Mouse (Mus musculus) small intestine, adult 2 months (tissue): Measurements from ENCODE around the gene Shq1. TPM values are rescaled to one million over a fixed set of nuclear protein-coding genes. Genes with fewer than 3 reads are reported as not detected.

Experiments used
- H3K27ac ChIP-seq: fragments of 200-500 bp; 2 replicates; pipeline ENCODE4 v1.5.1; 2012; ENCODE audit warnings: low read depth, low read length, control low read depth, inconsistent platforms; ENCODE audit not compliant: insufficient read depth
- H3K27me3 ChIP-seq: fragments of 200-500 bp; 2 replicates; pipeline ENCODE4 v1.6.1; 2012; ENCODE audit warnings: mild to moderate bottlenecking, moderate library complexity, low read length, inconsistent platforms; ENCODE audit not compliant: control insufficient read depth, insufficient read depth
- H3K36me3 ChIP-seq: fragments of 200-500 bp; 2 replicates; pipeline ENCODE4 v1.6.1; 2012; ENCODE audit warnings: mild to moderate bottlenecking, low read length, control low read depth, inconsistent platforms; ENCODE audit not compliant: control insufficient read depth, insufficient read depth
- H3K4me1 ChIP-seq: fragments of 200-500 bp; 2 replicates; pipeline ENCODE4 v1.6.1; 2012; ENCODE audit warnings: low read length, inconsistent platforms, mixed read lengths; ENCODE audit not compliant: control insufficient read depth, insufficient read depth, insufficient read length
- H3K4me3 ChIP-seq: fragments of 200-500 bp; 2 replicates; pipeline ENCODE4 v1.5.1; 2012; ENCODE audit warnings: low read depth, mild to moderate bottlenecking, control low read depth, inconsistent platforms, low read length, moderate library complexity
- CTCF ChIP-seq: fragments of 200-500 bp; IDR thresholded peaks from 2 replicates; pipeline ENCODE4 v1.5.1; 2012; ENCODE audit warnings: low read depth, mild to moderate bottlenecking, control low read depth, inconsistent platforms, low read length, moderate library complexity, mixed read lengths; ENCODE audit not compliant: insufficient replicate concordance, insufficient read length; ENCODE audit errors: extremely low read depth
- POLR2A ChIP-seq: fragments of 200-500 bp; IDR thresholded peaks from 2 replicates; pipeline ENCODE4 v1.6.1; 2012; ENCODE audit warnings: low read depth, mild to moderate bottlenecking, control low read depth, inconsistent platforms, low read length, moderate library complexity
- WGBS: fragments of 180-500 bp; shearing (Covaris S2); methylation state at CpG from one replicate; pipeline ENCODE4 v1.1.7; 2018; 5-methylcytosine and 5-hydroxymethylcytosine counted together
- polyA plus RNA-seq: library from polyadenylated mRNA; depleted of rRNA; stranded (reverse); fragments of >200 nt; gene quantifications from 2 replicates; pipeline ENCODE4 v1.2.3, GENCODE M21; 2012

Gene Shq1
- polyA plus RNA-seq, 1 experiment, result 1.8 TPM

GRCm38 (mm10) chr6:100537987-100538386 is 133.0 kb downstream of the Shq1 start:
- Histone ChIP-seq H3K36me3 (no peaks in the 10 kb centered on the region), H3K4me3 (no peak overlapping the region), H3K27ac (no peak overlapping the region), H3K4me1 (0 out of 2 replicates have a peak, but pooled peaks cover 6% of the 10 kb centered on the region), H3K27me3 (no peaks in the 10 kb centered on the region)
- WGBS, result 26% methylated on average over 6 of the region's 6 CpGs
- TF ChIP-seq POLR2A (no peak), CTCF (no peak)

DNA sequence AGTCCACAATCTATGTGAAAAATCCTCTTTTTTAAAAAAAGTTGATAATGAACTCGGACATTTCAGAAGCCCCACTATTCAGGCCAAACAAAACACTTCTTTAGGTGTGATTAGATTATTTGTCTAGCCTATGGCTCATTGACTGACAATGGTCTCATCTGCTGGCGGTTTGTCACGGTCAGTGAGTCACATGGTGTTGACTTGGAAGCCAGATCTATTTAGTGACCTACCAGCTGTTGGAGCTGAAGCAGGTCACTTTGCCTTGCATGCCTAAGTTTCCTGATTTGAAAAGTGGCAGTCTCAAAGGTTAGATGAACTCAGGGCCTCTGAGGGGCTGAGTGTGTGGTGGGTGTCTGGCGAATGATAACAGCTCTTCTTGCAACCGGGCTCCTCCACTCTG is 133.9 kb downstream of the Shq1 start:
- WGBS, result 75% methylated on average over 5 of the region's 5 CpGs
- Histone ChIP-seq H3K4me1 (0 out of 2 replicates have a peak, but pooled peaks cover 6% of the 10 kb centered on the region), H3K4me3 (no peak overlapping the region), H3K27me3 (no peaks in the 10 kb centered on the region), H3K27ac (no peak overlapping the region), H3K36me3 (no peaks in the 10 kb centered on the region)
- TF ChIP-seq CTCF, result no peak
- TF ChIP-seq POLR2A, result no peak

- no peak overlapping the region for H3K4me3 ChIP-seq
- no peaks in the 10 kb centered on the region for H3K36me3 ChIP-seq
- 0 out of 2 replicates have a peak, but pooled peaks cover 3% of the 10 kb centered on the region for H3K4me1 ChIP-seq
- H3K27me3 ChIP-seq, result no peaks in the 10 kb centered on the region
- no peak overlapping the region for H3K27ac ChIP-seq
- 70% methylated on average over 7 of the region's 7 CpGs for WGBS
- no peak for TF ChIP-seq CTCF
- no peak for TF ChIP-seq POLR2A
Measured at GRCm38 (mm10) chr6:100533364-100533763, 137.6 kb downstream of the Shq1 start.

DNA sequence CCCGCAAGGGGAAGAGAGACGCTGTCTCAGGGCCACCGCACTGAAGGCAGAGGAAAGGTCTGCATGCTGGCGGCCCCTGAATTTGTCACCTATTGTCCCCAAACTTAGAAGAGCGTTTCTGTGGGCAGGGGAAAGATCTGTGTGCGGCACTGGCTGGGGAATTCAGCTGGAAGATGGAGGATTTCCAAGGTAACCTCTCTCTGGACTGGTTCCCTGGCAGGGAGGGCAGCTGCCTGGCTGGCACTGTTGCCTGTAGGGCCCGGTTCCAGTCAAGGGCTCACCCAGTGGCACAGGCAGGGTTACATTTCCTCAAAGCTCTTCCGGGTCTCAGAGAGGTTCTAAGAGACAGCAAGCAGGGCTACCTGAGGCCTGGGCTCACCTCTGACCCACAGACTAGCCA is 138.6 kb downstream of the Shq1 start:
- no peak for TF ChIP-seq POLR2A
- TF ChIP-seq CTCF, result no peak
- WGBS, result 75% methylated on average over 8 of the region's 8 CpGs

GRCm38 (mm10) chr6:100529673-100530072 is 141.3 kb downstream of the Shq1 start:
- Histone ChIP-seq H3K36me3 (no peaks in the 10 kb centered on the region), H3K27ac (no peak overlapping the region), H3K27me3 (no peaks in the 10 kb centered on the region), H3K4me3 (no peak overlapping the region), H3K4me1 (0 out of 2 replicates have a peak, but pooled peaks cover 7% of the 10 kb centered on the region)
- TF ChIP-seq POLR2A (no peak), CTCF (no peak)
- WGBS, result 83% methylated on average over 3 of the region's 3 CpGs

More for the DNA sequence above, 138.6 kb downstream of the Shq1 start:
- Histone ChIP-seq H3K4me1 (no peaks in the 10 kb centered on the region), H3K27me3 (no peaks in the 10 kb centered on the region), H3K27ac (no peak overlapping the region), H3K4me3 (no peak overlapping the region), H3K36me3 (no peaks in the 10 kb centered on the region)

DNA sequence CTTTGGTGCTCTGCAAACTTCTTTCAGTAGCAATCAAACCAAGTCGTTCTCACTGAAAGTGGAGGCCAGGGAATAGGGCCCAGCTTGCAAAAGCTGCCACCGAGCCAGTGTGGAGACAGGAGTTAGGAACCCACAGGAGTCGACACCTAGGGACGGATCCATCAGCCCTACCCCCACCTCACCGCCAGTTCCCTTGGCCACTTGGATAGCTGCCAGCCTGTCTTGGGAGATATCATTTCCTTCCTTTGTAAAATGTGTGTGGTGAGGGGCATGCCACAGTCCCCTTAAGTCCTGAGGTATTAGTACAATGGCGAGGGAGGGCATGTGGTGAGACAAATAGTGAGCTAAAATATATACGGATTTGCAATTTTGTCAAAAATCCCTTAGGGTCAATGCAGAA is 142.4 kb downstream of the Shq1 start:
- TF ChIP-seq POLR2A, result no peak
- no peak for TF ChIP-seq CTCF
- no peaks in the 10 kb centered on the region for H3K36me3 ChIP-seq
- H3K27me3 ChIP-seq, result no peaks in the 10 kb centered on the region
- no peak overlapping the region for H3K27ac ChIP-seq
- H3K4me3 ChIP-seq, result no peak overlapping the region
- 0 out of 2 replicates have a peak, but pooled peaks cover 7% of the 10 kb centered on the region for H3K4me1 ChIP-seq
- 48% methylated on average over 7 of the region's 7 CpGs for WGBS

GRCm38 (mm10) chr6:100527972-100528371 is 143.0 kb downstream of the Shq1 start:
- no peak for TF ChIP-seq POLR2A
- TF ChIP-seq CTCF, result peak; percentile 53; the same call in 1 of the 2 replicates

More at GRCm38 (mm10) chr6:100527972-100528371, 143.0 kb downstream of the Shq1 start:
- Histone ChIP-seq H3K4me3 (no peak overlapping the region), H3K27me3 (no peaks in the 10 kb centered on the region), H3K4me1 (0 out of 2 replicates have a peak, but pooled peaks cover 7% of the 10 kb centered on the region), H3K27ac (no peak overlapping the region), H3K36me3 (no peaks in the 10 kb centered on the region)
- 88% methylated on average over 5 of the region's 5 CpGs for WGBS
